Mouse (Mus musculus) left cerebral cortex, adult 18-20 months (tissue): ENCODE measurements around the gene D1Ertd622e. TPM values are rescaled to one million over a fixed set of nuclear protein-coding genes. Genes with fewer than 3 reads are reported as not detected.

Experiments used
- DNase-seq, 2 experiments: peaks; one replicate each; pipeline ENCODE4 v3.0.0; 2021 to 2022; ENCODE audit warnings: low spot score in 2 of 2, mixed read lengths in 1 of 2
- total RNA-seq, 2 experiments: library from RNA; stranded (reverse); gene quantifications; 2 replicates each; pipeline ENCODE4 v1.2.3; 2021

D1Ertd622e gene
- total RNA-seq, 2 experiments from 2014 or later: 68.4 to 81.3 TPM

DNA sequence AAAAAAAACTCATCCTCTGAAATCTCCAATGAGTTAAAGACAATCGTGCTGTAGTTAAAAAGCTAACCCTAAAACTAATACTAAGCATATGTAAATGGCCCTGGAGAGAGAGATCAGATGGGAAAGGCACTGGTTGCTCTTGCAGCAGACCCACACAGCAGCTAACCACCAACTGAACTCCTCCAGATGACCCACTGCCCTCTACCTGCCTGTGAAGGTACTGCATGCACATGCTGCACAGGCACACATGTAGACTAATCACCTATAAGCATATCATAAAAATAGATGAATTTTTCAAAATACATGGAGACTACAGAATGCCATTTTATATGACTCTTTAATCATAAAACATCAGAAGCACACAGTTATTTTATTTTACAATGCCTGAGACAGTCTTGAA, 14.8 kb downstream of the D1Ertd622e start:
- no peak for DNase-seq

DNA sequence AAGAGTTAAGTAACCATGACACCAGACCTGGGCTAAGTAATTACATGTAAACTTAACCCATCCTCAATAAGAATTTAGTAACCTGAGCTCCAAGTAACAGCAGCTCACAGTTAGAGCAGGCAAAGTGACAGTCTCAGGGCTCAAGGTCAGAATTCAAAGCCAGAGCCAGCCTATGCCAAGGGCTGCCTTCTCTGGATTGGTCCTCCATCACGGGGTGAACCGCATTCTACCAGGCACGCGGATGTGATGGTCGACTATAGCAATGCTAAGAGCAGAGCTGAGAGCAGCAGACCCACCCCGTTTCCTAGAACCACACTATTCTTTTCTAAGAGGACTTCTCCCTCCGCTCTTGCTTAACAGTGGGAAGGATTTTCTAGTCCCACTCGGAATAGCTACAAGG, 27.8 kb downstream of the D1Ertd622e start:
- no peak for DNase-seq

DNA sequence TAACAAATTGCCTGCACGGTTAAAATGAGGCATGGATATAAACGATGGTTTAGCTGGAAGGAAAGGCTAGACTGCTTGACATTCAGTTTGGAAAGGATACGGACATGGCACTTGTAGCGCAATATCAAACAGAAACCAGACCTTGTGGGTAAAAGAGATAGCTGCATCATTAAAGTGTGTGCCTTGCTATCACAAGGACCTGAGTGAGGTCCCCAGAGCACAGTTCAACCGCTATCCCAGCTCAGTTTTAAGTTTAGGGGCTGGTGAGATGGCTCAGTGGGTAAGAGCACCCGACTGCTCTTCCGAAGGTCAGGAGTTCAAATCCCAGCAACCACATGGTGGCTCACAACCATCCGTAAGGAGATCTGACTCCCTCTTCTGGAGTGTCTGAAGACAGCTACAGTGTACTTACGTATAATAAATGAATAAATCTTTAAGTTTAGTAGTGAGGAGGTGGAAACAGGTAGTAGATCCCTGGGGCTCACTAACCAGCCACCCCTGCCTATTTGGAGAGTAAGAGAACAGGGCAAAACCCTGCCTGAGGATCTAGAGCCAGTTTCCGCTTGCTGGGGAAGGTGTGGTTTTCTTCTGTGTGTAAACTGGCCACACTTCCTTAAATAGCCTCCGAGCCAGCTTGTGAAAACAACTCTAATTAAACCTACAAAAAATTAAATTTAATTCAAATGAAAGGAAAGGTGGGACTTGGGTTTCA, 29.2 kb downstream of the D1Ertd622e start:
- DNase-seq: no peak

GRCm38 (mm10) chr1:97631843-97632470, 29.9 kb downstream of the D1Ertd622e start:
- DNase-seq: no peak

- no peak for DNase-seq
Observed at GRCm38 (mm10) chr1:97630146-97630545, 31.7 kb downstream of the D1Ertd622e start.

DNA sequence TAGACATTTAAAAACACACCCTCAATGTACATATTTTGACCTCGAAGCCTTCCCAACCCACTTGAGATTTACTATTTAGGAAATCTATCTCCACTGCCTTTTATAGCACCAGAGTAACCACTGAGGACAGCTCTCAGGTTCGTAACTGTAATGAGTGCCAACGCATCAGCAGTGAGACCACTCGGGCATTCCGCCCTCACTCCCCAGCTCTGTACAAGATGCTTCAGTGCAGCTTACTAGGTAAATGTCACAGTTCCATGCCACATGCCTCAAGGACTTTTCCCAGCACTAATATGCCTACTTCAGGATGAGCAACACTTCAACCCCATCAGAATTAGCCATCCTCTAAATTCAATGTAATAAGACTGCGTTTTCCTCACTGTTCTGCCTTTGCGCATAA, 33.0 kb downstream of the D1Ertd622e start:
- DNase-seq: no peak

DNA sequence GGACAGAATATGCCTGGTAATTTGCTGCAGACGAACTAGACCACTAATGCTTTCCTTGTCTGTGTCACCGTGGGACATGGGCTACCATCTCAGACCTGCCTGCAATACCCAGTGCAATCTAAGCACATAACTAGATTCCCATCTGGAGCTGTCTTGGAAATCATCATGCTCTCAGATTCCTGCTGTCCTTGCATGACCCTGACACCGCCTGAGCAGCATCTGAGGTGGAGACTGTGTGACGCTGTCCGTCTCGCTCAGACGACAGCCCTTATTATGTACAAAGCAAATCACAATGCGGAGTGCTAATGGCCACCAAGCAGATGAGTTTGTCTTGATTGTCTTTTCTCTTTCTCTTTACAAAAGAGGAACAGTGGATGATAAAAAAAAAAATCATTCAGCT, 33.9 kb downstream of the D1Ertd622e start:
- DNase-seq: no peak

GRCm38 (mm10) chr1:97625427-97625826, 36.4 kb downstream of the D1Ertd622e start:
- DNase-seq: no peak

DNA sequence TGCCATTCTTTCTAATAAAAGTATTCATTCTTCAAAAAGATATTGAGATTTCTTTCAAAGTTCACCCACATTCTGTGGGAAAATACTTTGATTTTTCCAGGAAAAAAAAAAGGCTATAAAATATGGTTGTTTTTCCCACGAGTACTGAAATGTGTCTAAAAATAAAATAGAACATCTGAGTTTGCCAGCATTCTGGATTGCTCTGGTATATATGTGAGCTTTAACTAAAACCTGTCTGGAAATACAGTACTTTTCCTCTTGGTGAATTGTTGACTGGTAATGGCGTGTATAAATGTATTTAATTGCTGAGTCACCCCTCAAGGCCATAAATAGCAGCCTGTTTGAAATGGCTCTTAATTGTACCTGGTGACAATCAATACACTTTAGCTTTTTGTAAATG, 37.5 kb downstream of the D1Ertd622e start:
- DNase-seq: no peak

- DNase-seq: no peak
Observed at GRCm38 (mm10) chr1:97623214-97623856, 38.5 kb downstream of the D1Ertd622e start.

GRCm38 (mm10) chr1:97622574-97623208, 39.2 kb downstream of the D1Ertd622e start:
- no peak for DNase-seq

DNA sequence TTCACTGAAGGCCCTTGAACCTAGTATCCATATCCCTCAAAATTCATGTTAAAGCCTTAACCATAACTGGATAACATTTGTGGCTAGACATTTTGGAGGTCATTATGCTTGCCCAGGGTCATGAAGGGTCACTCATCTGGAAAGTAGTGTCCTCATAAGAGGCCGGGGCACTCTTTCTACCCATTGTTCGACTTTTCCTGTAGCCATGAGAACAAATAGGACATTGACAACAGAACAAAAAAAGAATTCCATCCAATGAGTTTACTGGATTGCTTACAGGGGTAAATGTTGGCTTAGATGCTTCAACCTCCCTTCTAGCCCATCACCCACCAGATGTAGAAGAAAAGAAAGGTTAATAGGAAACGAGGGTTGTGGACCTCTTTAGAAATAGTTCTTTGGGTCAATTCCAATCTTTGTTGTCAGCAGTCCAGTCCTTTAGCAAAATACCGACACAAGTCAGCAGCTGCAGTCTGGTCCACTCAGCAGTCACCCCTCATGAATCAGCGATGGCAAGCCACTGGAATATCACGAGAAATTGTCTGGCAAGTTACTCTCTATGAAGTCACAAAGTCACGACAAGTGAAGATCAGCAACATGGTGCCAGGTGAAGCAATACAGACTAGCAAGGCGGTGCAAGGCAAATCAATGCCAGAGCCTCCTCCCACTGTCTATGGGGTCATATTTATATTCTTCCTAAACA, 42.1 kb downstream of the D1Ertd622e start:
- no peak for DNase-seq

GRCm38 (mm10) chr1:97615525-97615924, 46.3 kb downstream of the D1Ertd622e start:
- no peak for DNase-seq

DNA sequence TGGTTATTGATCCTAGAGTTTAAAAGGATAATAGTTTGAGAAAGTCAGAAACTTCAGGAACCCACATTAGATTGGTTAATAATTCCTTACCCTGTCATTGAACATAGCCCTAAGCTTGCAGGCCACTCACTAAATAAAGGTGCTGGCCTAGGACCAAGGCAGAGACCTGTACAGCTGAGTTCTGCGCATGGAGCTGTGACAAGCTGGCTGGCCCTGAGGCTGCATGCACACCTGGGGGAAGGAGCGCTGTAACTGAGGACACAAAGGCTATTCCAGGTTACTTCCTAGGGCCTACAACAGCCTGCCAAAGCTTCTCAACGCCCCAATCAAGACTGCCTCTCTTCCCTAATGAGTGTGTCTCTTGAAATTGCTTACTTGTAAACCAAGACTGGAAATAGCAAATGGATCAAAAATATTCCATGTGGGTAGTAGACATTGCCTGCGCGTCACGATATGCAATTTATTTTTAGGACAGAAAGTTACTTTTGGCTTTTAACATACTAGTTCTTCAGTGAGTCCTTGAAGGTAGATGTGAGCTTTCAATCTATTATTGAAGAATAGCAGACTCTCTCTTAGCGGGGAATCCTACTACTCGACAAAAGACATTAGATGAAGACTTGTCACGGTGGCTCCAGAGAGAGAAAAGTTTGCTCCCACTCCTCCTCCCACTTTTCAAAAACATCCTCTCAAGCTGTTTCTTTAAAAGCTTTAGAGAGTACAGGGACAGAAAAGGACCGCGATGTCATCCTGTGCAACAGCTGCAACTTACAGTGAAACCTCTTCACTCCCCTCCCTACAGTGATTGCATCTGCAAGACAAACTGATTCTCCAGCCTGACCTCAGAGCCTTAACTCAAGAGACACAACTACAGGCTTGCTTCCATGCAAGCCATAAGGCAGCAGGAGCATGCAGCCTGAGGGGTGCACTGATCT, 47.1 kb downstream of the D1Ertd622e start:
- DNase-seq: no peak

DNA sequence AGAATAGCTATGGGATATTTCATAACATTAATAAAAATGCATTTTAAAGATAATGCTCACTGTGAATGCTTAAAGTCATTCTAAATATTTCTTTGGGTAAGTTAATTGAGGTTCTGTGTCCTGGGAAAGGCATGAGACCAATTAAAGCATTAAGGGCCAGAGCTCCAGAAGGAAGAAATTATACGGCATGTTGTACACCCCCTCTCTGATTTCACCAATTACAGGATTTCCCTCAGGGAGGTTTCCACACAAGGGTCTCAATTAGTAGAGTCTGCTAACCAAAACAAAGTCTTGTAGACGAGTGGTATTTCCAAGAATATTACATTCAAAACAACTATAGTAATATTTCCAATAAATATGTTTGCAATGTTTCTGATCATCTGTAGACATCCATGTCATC, 50.1 kb downstream of the D1Ertd622e start:
- no peak for DNase-seq

DNA sequence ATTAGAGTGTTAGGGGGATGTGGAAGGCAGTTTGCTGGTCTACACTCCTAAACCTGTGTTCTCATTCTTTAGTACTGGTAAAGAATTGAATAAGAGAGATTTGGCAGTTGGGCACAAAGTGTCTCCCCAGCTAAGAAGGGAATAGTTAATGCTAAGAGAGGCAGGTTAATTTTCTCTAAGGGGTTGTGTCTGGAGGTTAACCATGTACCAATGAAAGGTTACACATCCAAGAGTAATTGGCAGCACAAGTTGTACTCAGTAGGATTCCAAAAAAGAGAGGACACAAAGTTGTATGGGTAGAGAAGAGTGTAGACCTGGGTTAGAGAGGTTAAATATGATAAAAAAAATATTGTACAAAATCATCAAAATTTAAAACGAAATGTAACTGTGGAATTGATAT, 58.5 kb downstream of the D1Ertd622e start:
- no peak for DNase-seq

- no peak for DNase-seq
Observed at GRCm38 (mm10) chr1:97600371-97600770, 61.5 kb downstream of the D1Ertd622e start.

GRCm38 (mm10) chr1:97599101-97599500, 62.8 kb downstream of the D1Ertd622e start:
- no peak for DNase-seq

DNA sequence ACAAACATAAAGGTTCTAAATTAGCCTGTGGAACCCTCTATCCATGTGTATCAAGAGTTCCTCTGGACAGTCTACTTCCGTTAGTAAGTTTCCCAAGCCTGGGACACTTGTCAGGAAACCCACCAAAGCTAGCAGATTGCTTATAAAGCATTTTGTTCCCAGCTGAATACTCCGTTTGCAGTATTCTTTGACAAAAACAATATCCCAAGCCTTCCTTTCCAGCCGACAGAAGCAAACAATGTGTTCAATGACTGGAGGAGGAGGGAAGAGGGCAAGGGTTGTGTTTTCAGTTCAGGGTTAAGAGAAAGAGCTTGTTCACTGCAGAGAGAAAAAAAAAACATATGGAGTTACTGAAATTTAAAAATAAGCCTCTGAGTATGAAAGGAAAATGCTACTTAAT, 73.3 kb downstream of the D1Ertd622e start:
- DNase-seq: no peak

DNA sequence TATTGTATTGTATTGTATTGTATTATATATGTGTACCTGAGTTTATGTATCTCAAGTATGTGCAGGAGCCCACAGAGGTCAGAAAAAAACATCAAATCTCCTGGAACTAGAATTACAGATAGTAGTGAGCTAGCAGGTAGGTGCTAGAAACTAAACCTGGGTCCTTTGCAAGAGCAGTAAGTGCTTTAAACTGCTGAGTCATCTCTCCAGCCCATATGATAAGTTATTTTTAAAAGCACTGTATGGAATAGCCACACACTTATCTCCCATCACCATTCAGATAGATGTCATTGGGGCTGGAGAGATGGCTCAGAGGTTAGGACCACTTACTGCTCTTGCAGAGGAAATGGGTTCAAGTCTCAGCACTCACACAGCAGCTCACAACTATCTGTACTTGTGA, 76.8 kb downstream of the D1Ertd622e start:
- DNase-seq: no peak
